Mouse (Mus musculus): ENCODE measurements at regions not wholly inside any gene's neighbourhood (a gene's known extent, or its start where the extent isn't known, plus 50 kb on each side); places are given as distances from the start of the nearest gene placed in this dataset.
"Not testable (repeated sequence)": the region's sequence is repeated elsewhere in the genome, so short reads cannot be mapped to it uniquely, and the experiment has no call there.

DNA sequence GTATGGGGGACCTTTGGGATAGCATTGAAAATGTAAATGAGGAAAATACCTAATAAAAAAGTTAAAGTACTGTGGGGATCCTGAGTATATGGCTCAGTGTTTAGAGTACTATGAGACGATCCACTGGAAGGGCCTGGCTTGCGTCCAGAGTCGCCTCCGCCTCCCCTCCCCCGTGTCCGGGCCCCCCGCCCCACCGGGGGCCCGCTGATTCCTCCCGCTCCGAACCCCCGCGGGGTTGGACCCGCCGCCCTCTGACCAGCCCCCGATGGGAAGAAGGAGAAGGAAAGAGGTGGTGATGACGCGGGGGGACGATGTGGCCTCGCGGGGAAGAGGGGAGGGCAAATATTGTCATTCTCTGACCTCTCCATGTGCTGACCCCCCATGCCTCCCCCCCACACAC is 234.0 kb upstream of the 9530002B09Rik start:
- not testable (repeated sequence) for H3K27ac ChIP-seq (ENCODE audit: low read length); H3K4me2 ChIP-seq (ENCODE audit: low read depth, low read length); H3K9me3 ChIP-seq (replicated peaks; ENCODE audit: control insufficient read depth, low read length); H3K4me1 ChIP-seq (ENCODE audit: control insufficient read depth, insufficient read depth, low read length); H3K36me3 ChIP-seq (ENCODE audit: control insufficient read depth, insufficient read depth); H3K9ac ChIP-seq (ENCODE audit: low read length); H3K27me3 ChIP-seq (ENCODE audit: control insufficient read depth, insufficient read depth, low read length); H3K4me3 ChIP-seq (ENCODE audit: low read length)
- no CpG with 5 or more reads among the region's 21 CpGs for WGBS
- peak; percentile 82 for ATAC-seq (replicated peaks; ENCODE audit: extremely low read depth, insufficient read depth, low FRiP score)
